Mouse (Mus musculus): Measurements from ENCODE around the gene Arsa. TPM values are rescaled to one million over a fixed set of nuclear protein-coding genes. Genes with fewer than 3 reads are reported as not detected.

Gene Arsa
- polyA plus RNA-seq, 1 experiment from 2014 or later, result 23.8 TPM

DNA sequence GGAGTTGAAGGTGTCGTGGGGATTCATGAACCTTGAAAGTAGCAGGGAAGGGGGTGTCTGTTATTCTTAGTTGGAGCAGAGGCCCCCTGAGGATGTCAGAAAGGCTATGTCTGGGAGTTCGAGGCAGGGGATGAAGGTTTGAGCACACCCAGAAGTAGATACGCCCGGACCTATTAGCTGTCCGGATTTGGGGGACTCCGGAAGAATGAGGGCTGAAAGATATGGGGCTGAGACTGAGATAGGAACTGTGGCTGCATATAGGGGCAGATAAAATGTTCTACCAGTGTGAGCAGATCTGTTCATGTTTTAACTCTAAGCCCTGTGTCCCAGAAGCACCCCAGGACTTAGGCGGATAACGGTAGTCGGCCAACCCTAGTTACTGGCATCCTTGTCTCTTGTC, 27.6 kb upstream of the Arsa start:
- Histone ChIP-seq H3K4me3 (no peak overlapping the region), H3K27me3 (no peaks in the 10 kb centered on the region), H3K9ac (replicated peaks) (no peak overlapping the region), H3K9me3 (no peaks in the 10 kb centered on the region), H3K4me1 (peaks cover 6% of the 10 kb centered on the region), H3K27ac (replicated peaks) (no peak overlapping the region), H3K36me3 (peaks cover 9% of the 10 kb centered on the region; the same call in 1 of the 2 replicates), H3K4me2 (replicated peaks) (no peak overlapping the region)
- no peak for ATAC-seq (replicated peaks)
- 95% methylated on average over 9 of the region's 9 CpGs for WGBS

DNA sequence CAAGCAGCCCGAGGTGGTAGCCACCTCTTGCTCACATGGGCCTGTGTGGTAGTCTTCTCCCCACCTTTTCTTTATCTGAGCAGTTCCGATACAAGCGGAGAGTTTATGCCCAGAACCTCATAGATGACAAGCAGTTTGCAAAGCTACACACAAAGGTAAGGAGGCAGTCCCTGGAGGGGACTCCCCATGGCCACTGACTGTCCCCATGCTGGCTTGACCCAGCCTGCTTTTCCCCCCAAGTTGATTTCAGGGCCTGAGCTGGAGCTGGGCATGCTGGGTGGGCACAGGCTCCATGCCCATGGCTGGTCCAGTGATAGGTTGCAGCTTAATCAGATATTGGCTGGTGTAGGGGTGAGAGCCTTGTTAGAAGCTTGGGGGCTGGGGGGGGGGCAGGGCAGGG, 24.1 kb upstream of the Arsa start:
- ATAC-seq (replicated peaks), result no peak
- H3K9ac ChIP-seq (replicated peaks), result no peak overlapping the region

DNA sequence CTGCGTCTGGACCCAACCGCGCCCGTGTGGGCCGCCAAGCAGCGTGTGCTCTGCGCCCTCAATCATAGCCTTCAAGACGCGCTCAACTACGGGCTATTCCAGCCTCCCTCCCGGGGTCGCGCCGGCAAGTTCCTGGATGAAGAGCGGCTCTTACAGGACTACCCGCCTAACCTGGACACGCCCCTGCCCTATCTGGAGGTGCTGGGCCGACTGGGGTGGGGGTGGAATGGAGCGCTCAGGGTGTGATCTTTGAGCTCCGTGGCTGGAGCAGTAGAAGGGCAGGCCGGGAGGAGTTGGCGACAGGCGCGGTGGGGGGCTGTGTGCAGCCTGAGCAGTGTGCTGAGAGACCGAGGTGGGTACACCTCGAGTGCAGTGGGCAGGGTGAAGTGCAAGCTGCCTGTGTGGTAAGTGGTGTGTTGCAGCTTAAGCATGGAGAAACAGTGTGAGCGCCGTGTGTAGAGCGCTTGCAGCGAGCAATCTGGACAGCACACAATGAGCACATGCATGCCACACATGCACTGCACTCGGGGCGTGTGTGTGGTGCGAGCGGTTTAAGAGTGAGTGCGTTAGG, 23.1 kb upstream of the Arsa start:
- peak overlapping the region; percentile 92 for H3K4me3 ChIP-seq
- peak overlapping the region; percentile 70 for H3K9ac ChIP-seq (replicated peaks)
- no peaks in the 10 kb centered on the region for H3K9me3 ChIP-seq
- H3K4me1 ChIP-seq, result peaks cover 17% of the 10 kb centered on the region
- H3K27ac ChIP-seq (replicated peaks), result peak overlapping the region; percentile 76
- ATAC-seq (replicated peaks), result peak; percentile 45
- under 1% methylated on average over 35 of the region's 35 CpGs for WGBS
- H3K4me2 ChIP-seq (replicated peaks), result peak overlapping the region; percentile 81
- H3K36me3 ChIP-seq, result peaks cover 4% of the 10 kb centered on the region; the same call in 1 of the 2 replicates
- H3K27me3 ChIP-seq, result peaks cover 7% of the 10 kb centered on the region; the same call in 1 of the 2 replicates

More for the DNA sequence above, 24.1 kb upstream of the Arsa start:
- no peak overlapping the region for H3K4me2 ChIP-seq (replicated peaks)
- 83% methylated on average over 3 of the region's 3 CpGs for WGBS
- H3K9me3 ChIP-seq, result no peaks in the 10 kb centered on the region
- H3K27ac ChIP-seq (replicated peaks), result no peak overlapping the region
- no peak overlapping the region for H3K4me3 ChIP-seq
- H3K27me3 ChIP-seq, result peaks cover 7% of the 10 kb centered on the region; the same call in 1 of the 2 replicates
- peaks cover 17% of the 10 kb centered on the region for H3K4me1 ChIP-seq
- peaks cover 4% of the 10 kb centered on the region; the same call in 1 of the 2 replicates for H3K36me3 ChIP-seq

DNA sequence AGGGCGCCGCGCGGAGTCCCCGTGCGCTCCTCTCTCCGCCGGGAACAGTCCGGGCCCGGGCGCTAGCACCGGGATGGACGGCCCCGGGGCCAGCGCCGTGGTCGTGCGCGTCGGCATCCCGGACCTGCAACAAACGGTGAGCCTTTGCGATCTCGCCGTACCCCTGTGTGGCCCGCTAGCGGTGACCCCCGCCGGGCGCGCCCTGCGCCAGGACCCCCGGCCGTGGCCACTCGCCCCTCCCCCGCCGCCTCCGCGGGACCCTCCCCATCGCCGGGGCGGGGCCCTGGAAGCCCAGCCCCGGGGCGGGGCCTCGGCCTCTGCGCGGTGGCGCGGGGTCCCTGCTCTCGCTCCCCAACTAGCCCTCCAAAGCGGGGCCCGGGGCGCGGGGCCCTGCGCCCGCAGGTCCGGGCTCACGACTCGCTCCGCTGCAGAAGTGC, 22.6 kb upstream of the Arsa start:
- Histone ChIP-seq H3K9ac (replicated peaks) (peak overlapping the region; percentile 70), H3K27me3 (peaks cover 7% of the 10 kb centered on the region; the same call in 1 of the 2 replicates), H3K4me1 (peaks cover 17% of the 10 kb centered on the region), H3K27ac (replicated peaks) (peak overlapping the region; percentile 76), H3K4me2 (replicated peaks) (peak overlapping the region; percentile 81), H3K9me3 (no peaks in the 10 kb centered on the region), H3K36me3 (peaks cover 4% of the 10 kb centered on the region; the same call in 1 of the 2 replicates), H3K4me3 (peak overlapping the region; percentile 92)
- 2% methylated on average over 34 of the region's 60 CpGs for WGBS
- peak; percentile 79 for ATAC-seq (replicated peaks)

DNA sequence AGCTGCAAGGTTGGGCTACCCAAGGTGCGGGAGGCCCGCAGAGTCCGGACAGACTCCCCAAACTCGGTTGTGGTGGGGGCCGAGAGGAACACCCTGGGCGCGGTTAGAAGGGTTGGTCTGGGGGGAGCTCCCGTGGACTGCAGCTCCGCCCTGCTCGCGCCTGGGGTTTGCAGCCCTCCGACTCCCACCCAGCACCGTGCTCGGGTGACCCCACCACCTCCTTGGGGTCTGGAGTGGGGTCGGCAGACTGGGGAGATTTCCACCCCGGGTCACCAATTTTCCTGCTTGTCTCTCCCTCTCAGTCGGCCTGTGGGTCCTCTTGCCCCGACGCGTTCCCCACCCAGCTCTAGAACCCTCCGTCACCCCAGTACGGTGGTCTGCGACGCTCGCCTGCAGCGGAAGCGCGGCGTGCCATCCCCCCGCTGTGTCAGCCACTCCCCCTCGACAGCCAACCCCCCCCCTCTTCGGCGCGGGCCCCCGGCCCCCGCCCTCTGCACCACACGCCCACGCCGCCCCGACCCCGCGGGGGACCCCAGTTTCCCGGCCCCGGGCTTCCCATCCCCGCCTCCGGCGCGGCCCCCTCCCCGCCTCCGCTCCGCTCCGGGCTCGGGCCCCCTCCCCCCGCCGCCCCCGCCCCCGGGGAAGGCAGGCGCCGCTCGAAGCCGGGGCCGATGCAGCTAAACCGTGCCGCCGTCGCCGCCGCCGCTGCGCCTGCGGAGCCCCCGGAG, 21.9 kb upstream of the Arsa start, which contains the start of gene Shank3:
Shank3 (plus strand) TSS at position 663 of the 728 bp plus-strand sequence.
- Histone ChIP-seq H3K27ac (replicated peaks) (peak within 1 kb of the TSS; percentile 76), H3K4me3 (peak within 1 kb of the TSS; percentile 92), H3K4me1 (peaks cover 17% of the 10 kb centered on the region), H3K36me3 (peaks cover 4% of the 10 kb centered on the region; the same call in 1 of the 2 replicates), H3K9me3 (no peaks in the 10 kb centered on the region), H3K9ac (replicated peaks) (peak within 1 kb of the TSS; percentile 70), H3K4me2 (replicated peaks) (peak within 1 kb of the TSS; percentile 81), H3K27me3 (peaks cover 7% of the 10 kb centered on the region; the same call in 1 of the 2 replicates)
- WGBS, result under 1% methylated on average over 57 of the region's 72 CpGs
- peak; percentile 59 for ATAC-seq (replicated peaks)

DNA sequence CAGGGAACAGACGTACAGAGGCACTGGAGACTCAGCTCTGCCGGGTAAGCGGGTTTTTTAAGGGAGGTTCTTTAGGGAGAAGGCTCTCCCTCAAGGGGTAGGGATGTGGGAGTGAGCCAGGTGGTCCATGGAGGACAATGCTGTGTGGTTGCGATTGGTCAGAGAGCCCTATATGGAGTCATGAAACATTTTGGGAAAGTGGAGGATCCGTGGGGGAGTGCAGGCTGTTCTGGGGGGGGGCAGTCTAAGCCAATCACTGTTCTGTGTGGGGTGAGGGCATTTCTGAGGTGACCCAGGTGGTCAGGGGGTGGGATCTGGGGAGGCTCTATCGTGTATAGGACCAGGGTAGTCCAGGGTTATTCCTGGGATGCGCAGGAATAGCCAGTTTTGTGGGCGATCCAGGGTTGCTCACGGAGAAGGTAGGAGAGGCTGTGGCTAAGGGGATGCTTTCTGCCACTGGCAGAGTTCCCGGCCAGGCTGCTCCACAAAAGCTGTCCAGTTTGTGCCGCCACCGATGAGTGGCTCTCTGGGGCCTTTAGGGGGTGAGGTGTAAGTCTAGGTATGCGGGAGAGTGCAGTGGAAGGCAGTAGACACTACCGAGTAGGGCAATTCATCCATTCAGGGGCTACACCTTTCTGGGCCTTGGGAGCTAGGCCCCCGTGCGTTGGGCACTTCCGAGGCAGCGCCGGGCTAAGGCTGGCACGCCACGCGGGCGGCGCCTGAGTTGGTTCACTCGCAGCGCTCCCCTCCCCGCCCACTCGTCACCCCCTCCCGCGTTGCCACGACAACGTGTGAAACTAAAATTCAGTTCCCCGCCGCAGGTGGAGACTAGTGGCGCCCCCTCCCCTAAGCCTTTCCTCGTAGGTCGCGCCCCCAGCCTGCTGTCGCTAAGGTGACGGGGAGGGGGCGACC, 21.1 kb upstream of the Arsa start:
- H3K4me2 ChIP-seq (replicated peaks), result peak overlapping the region; percentile 81
- H3K27me3 ChIP-seq, result peaks cover 7% of the 10 kb centered on the region; the same call in 1 of the 2 replicates
- H3K36me3 ChIP-seq, result no peaks in the 10 kb centered on the region
- peak; percentile 38 for ATAC-seq (replicated peaks)
- H3K27ac ChIP-seq (replicated peaks), result peak overlapping the region; percentile 76
- H3K9ac ChIP-seq (replicated peaks), result peak overlapping the region; percentile 70
- H3K4me3 ChIP-seq, result peak overlapping the region; percentile 92
- H3K9me3 ChIP-seq, result no peaks in the 10 kb centered on the region
- WGBS, result 3% methylated on average over 41 of the region's 41 CpGs
- H3K4me1 ChIP-seq, result peaks cover 17% of the 10 kb centered on the region

DNA sequence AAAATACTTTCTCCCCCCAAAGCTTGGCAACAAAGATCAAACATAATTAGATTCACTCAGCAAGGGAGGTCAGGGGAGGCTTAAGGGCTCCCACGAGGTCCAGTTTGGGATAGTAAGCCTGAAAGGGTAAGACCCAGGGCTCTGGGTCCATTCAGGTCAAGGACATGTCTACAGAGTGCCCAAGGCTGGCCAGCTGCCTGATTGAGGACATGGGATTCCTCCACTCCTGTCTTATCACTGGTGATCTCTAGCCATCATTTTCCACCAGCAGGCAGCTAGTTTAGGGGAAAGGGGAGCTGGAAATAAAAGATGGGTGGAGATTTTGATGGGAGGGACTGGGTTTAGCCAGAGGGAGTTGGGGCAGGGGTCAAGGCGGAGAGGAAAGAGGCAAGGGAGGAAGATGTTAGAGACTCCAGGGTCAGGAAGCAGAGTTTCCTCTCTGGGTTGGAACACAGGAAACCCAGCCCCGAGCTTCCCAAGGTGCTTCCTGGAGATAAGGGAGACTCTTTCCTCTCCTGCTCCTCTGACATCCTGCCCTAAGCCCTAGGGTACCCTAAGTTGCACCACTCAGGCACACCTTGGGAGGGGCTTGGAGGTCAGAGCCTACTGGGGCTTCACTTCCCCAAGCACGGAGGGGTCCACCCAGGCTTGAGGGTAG, 20.3 kb upstream of the Arsa start:
- no peak for ATAC-seq (replicated peaks)
- Histone ChIP-seq H3K27ac (replicated peaks) (no peak overlapping the region), H3K27me3 (peaks cover 7% of the 10 kb centered on the region; the same call in 1 of the 2 replicates), H3K9me3 (no peaks in the 10 kb centered on the region), H3K36me3 (no peaks in the 10 kb centered on the region), H3K4me3 (no peak overlapping the region), H3K4me2 (replicated peaks) (no peak overlapping the region), H3K9ac (replicated peaks) (no peak overlapping the region), H3K4me1 (peaks cover 17% of the 10 kb centered on the region)
- 26% methylated on average over 4 of the region's 4 CpGs for WGBS

DNA sequence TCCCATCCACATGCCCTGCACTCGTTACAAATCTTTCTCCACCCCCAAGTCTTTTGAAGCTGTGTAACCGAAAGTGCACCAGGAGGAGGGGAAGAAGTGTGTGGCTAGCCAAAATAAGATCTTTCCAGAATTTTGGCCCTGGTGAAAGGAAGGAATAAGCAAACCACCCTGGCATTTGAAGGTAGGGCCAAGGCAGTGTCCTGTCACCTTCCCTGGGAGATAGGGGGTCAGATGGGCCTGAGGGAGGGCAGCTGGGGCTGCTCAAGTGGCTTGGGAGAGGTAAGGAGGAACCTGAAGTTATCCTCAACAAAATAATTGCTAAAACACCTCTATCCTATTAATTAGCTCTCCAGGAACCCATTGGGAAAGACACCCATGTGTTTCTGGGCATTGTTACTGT, 19.6 kb upstream of the Arsa start:
- 19% methylated on average over 2 of the region's 2 CpGs for WGBS

DNA sequence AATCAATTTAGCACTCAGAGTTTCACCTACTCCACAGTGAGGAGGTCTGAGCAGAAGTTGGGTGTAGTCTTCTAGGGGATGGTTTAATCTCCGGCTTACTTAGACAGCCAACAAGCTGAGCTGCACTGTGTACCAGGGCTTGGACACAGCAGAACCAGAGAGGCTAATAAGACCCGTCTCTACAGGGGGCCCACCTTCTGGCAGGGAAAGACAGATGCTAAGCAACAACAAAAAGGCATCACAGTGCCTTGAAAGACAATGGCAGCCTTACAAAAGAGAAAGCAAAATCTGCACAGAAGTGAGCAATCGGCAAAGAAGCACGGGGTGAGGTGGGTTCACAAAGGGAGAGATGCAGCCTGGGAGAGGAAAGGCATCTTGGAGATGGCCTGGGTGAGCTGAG, 18.9 kb upstream of the Arsa start:
- H3K27ac ChIP-seq (replicated peaks), result no peak overlapping the region
- no peak overlapping the region for H3K4me2 ChIP-seq (replicated peaks)
- no peaks in the 10 kb centered on the region for H3K9me3 ChIP-seq
- peaks cover 17% of the 10 kb centered on the region for H3K4me1 ChIP-seq
- 6% methylated on average over 4 of the region's 4 CpGs for WGBS
- no peak for ATAC-seq (replicated peaks)
- H3K36me3 ChIP-seq, result no peaks in the 10 kb centered on the region
- peaks cover 7% of the 10 kb centered on the region; the same call in 1 of the 2 replicates for H3K27me3 ChIP-seq
- H3K4me3 ChIP-seq, result no peak overlapping the region
- H3K9ac ChIP-seq (replicated peaks), result no peak overlapping the region

More for the DNA sequence above, 19.6 kb upstream of the Arsa start:
- Histone ChIP-seq H3K4me2 (replicated peaks) (no peak overlapping the region), H3K4me3 (no peak overlapping the region), H3K9me3 (no peaks in the 10 kb centered on the region), H3K4me1 (peaks cover 17% of the 10 kb centered on the region), H3K27me3 (peaks cover 7% of the 10 kb centered on the region; the same call in 1 of the 2 replicates), H3K9ac (replicated peaks) (no peak overlapping the region), H3K27ac (replicated peaks) (no peak overlapping the region), H3K36me3 (no peaks in the 10 kb centered on the region)
- no peak for ATAC-seq (replicated peaks)

DNA sequence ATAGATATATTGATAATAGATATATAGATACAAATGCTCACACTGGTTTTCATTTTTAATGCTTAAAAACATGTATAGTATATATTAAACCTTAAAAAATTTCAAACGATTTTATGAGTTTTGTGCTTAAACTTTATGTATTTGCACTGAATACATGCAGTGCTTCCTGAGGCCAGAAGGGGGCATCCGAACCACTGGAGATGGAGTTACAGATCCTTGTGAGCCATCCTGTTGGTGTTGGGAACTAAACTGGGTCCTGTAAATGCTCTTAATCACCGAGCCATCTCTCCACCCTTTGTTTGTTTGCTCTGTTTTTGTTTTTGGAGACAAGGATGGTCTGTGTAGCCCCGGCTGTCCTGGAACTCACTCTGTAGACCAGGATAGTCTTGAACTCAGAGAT, 17.7 kb upstream of the Arsa start:
- no peaks in the 10 kb centered on the region for H3K9me3 ChIP-seq
- no peak overlapping the region for H3K4me3 ChIP-seq
- WGBS, result 84% methylated on average over 4 of the region's 4 CpGs
- no peak for ATAC-seq (replicated peaks)
- no peak overlapping the region for H3K4me2 ChIP-seq (replicated peaks)
- H3K9ac ChIP-seq (replicated peaks), result no peak overlapping the region
- peaks cover 7% of the 10 kb centered on the region; the same call in 1 of the 2 replicates for H3K27me3 ChIP-seq
- peaks cover 10% of the 10 kb centered on the region for H3K4me1 ChIP-seq
- no peaks in the 10 kb centered on the region for H3K36me3 ChIP-seq
- no peak overlapping the region for H3K27ac ChIP-seq (replicated peaks)

DNA sequence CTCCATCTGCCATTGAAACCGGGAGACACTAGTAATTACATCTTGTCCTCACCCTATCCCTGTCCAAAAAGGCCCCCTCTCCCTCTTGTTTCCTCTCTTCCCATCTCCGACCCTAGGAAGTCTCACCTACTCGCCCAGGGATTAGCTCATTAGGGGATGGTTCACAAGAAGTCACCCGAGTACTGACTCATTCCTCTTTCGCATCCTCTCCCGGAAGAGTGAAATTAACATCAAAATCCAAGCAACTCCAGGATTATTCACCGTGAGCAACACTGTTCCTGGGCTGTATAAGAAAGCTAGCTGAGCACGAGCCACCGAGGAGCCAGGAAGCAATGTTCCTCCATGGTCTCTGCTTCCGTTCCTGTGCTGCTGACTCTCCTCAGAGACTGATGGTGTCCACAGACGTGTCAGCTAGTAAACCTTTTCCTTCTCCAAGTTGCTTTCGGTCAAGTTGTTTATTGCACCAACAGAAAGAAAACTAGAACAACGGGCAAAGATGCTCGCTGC, 11.4 kb upstream of the Arsa start:
- Histone ChIP-seq H3K4me1 (no peaks in the 10 kb centered on the region), H3K36me3 (no peaks in the 10 kb centered on the region), H3K4me3 (no peak overlapping the region), H3K9ac (replicated peaks) (no peak overlapping the region), H3K9me3 (no peaks in the 10 kb centered on the region), H3K27me3 (no peaks in the 10 kb centered on the region), H3K27ac (replicated peaks) (no peak overlapping the region), H3K4me2 (replicated peaks) (no peak overlapping the region)
- WGBS, result 60% methylated on average over 14 of the region's 14 CpGs
- ATAC-seq (replicated peaks), result no peak
